Mouse (Mus musculus) liver, embryonic 14.5 days (tissue): ENCODE data around the gene Ifna1. TPM values are rescaled to one million over a fixed set of nuclear protein-coding genes. Genes with fewer than 3 reads are reported as not detected.

Experiments
- ATAC-seq: fragments of 200-750 bp; cut with Nextera tagmentation; 2 replicates; pipeline ENCODE4 v1.8.0; 2017; ENCODE audit warnings: moderate number of reproducible peaks, mild to moderate bottlenecking, moderate library complexity; ENCODE audit not compliant: insufficient read depth
- DNase-seq, 3 experiments: peaks; one replicate each; pipeline ENCODE4 v3.0.0-alpha.2; 2012 to 2013; ENCODE audit warnings: low read depth in 3 of 3, low spot score in 3 of 3
- H3K27ac ChIP-seq: fragments of 300-500 bp; sonication (generic); 2 replicates; pipeline ENCODE4 v1.5.1; 2014; ENCODE audit warnings: moderate library complexity, mild to moderate bottlenecking, control low read depth, inconsistent platforms
- H3K27me3 ChIP-seq: fragments of 300-500 bp; sonication (generic); 2 replicates; pipeline ENCODE4 v1.6.1; 2014; ENCODE audit warnings: mild to moderate bottlenecking, low read length, moderate library complexity; ENCODE audit not compliant: control insufficient read depth, insufficient read depth
- H3K36me3 ChIP-seq: fragments of 300-500 bp; sonication (generic); replicated peaks from 2 replicates; pipeline ENCODE4 v1.6.1; 2014; ENCODE audit warnings: low read depth; ENCODE audit not compliant: control insufficient read depth, insufficient read depth
- H3K4me1 ChIP-seq, 2 experiments: fragments of 200-500 bp in 1 of 2; fragments of 300-500 bp in 1 of 2; sonication (generic) in 1 of 2; replicated peaks; 2 replicates each; pipeline ENCODE4 v1.6.1; 2012 to 2014; ENCODE audit warnings: antibody characterized with exemption in 1 of 2, inconsistent platforms in 1 of 2, low read length in 1 of 2; ENCODE audit not compliant: control insufficient read depth in 2 of 2, insufficient read depth in 2 of 2
- H3K4me2 ChIP-seq: fragments of 300-500 bp; sonication (generic); 2 replicates; pipeline ENCODE4 v1.6.1; 2014; ENCODE audit warnings: low read depth, mild to moderate bottlenecking, control low read depth, moderate library complexity
- H3K4me3 ChIP-seq, 2 experiments: fragments of 200-500 bp in 1 of 2; fragments of 300-500 bp in 1 of 2; sonication (generic) in 1 of 2; 2 replicates each; pipeline ENCODE4 v1.5.1; 2012 to 2014; ENCODE audit warnings: low read depth in 2 of 2, low read length in 2 of 2, mild to moderate bottlenecking in 2 of 2, control low read depth in 1 of 2, inconsistent platforms in 1 of 2, moderate library complexity in 1 of 2; ENCODE audit not compliant: insufficient read depth in 1 of 2
- H3K9ac ChIP-seq: fragments of 300-500 bp; sonication (generic); replicated peaks from 2 replicates; pipeline ENCODE4 v1.6.1; 2014; ENCODE audit warnings: mild to moderate bottlenecking, control low read depth, moderate library complexity
- H3K9me3 ChIP-seq: fragments of 300-500 bp; sonication (generic); 2 replicates; pipeline ENCODE4 v1.6.1; 2016; ENCODE audit warnings: low read length, mixed read lengths; ENCODE audit not compliant: control insufficient read depth
- CTCF ChIP-seq: IDR thresholded peaks from 2 replicates; pipeline ENCODE4 v1.5.1; 2016; ENCODE audit warnings: antibody characterized with exemption, low read depth, control low read depth
- EP300 ChIP-seq: IDR thresholded peaks from 2 replicates; pipeline ENCODE4 v1.6.1; 2016; ENCODE audit warnings: antibody characterized with exemption, low read depth
- WGBS: fragments of 180-500 bp; shearing (Covaris S2); extraction: QIAGEN DNeasy Blood & Tissue Kit; methylation state at CpG from one replicate; pipeline ENCODE4 v1.1.7; 2014; ENCODE audit not compliant: insufficient replicate concordance; 5-methylcytosine and 5-hydroxymethylcytosine counted together
- polyA plus RNA-seq, 2 experiments: library from polyadenylated mRNA; depleted of rRNA in 1 of 2; stranded (reverse) in 1 of 2; unstranded in 1 of 2; fragments of >200 nt; fragmentation: Nextera tagmentation in 1 of 2; extraction: Ambion mirVana in 1 of 2; gene quantifications; 2 replicates each; pipeline versions ENCODE4 v1.2.1 to v1.2.3; 2012 to 2014

Ifna1 gene
- polyA plus RNA-seq, 2 experiments, result not detected

- Histone ChIP-seq H3K9me3 (no peaks in the 10 kb centered on the region), H3K36me3 (no peaks in the 10 kb centered on the region), H3K27ac (no peak overlapping the region), H3K27me3 (no peaks in the 10 kb centered on the region), H3K4me1 (peaks cover 15 to 21% of the 10 kb centered on the region in 2 experiments), H3K4me3 (no peak overlapping the region), H3K4me2 (no peak overlapping the region), H3K9ac (no peak overlapping the region)
- 0% methylated on average over 2 of the region's 2 CpGs for WGBS
- ATAC-seq (no peak), DNase-seq (peak in 2 of 3 experiments; percentile 35 to 38)
- TF ChIP-seq EP300 (no peak), CTCF (peak; percentile 67; the same call in 1 of the 2 replicates)
Observed at GRCm38 (mm10) chr4:88872691-88873090, 22.8 kb downstream of the Ifna1 start.

DNA sequence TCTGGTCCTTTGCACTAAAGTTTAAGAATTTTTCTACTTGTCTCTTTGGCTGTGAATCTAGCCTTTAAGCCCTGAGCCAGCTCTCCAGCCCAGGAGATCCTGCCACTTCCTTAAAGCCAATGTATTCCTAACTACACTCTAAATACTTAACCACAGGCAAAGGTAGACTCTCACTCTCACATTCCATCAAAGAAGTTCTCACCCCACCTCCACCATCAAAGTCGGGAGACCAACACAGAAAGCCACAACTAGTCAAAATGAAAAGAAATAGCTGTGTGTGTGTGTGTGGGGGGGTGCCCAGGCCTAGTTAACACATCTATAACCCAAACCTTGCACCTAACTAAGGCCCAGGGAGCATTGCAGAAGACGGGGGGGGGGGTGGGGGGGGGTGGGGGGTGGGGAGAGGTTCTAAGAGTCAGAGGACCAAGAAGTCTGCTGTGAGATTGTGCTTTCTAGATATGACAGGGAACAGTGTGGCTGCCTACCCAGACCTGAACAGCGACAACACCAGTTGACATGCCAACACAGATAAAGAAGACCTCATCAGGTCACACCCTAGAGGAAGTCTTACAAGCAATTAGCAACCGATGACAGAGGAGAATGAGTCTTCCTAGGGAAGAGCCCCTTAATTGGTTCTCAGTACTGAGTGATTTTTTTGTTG lies 25.7 kb downstream of the Ifna1 start:
- 10% methylated on average over 4 of the region's 4 CpGs for WGBS

DNA sequence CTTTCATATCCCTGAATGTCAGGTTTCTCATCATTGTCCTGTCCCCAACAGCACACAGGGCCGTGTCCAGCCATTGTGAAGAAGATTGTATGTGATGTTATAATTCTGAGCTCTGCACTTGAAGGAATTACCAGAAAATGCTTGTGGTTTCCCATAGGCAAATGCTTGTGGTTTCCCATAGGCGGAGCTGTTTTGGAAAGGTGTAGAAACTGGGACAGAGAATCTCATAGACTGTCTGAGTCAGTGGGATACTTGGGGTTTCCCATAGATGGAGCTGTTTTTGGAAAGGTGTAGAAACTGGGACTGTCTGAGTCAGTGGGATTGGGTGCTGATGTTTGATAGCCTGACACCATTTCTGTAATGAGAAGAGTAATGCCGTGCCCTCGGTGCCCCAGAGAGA lies 26.6 kb downstream of the Ifna1 start:
- H3K27me3 ChIP-seq, result no peaks in the 10 kb centered on the region
- no peak for ATAC-seq
- no peaks in the 10 kb centered on the region for H3K9me3 ChIP-seq
- no peak overlapping the region for H3K4me3 ChIP-seq
- no peak overlapping the region for H3K27ac ChIP-seq
- DNase-seq, result no peak
- 60% methylated on average over 4 of the region's 4 CpGs for WGBS
- TF ChIP-seq EP300 (no peak), CTCF (peak; percentile 19; the same call in 1 of the 2 replicates)
- no peak overlapping the region for H3K9ac ChIP-seq
- H3K4me2 ChIP-seq, result no peak overlapping the region
- no peaks in the 10 kb centered on the region for H3K36me3 ChIP-seq
- peaks cover 16 to 29% of the 10 kb centered on the region in 2 experiments for H3K4me1 ChIP-seq

More for the DNA sequence above, 25.7 kb downstream of the Ifna1 start:
- TF ChIP-seq CTCF, result no peak
- peak; percentile 26; the same call in 1 of the 2 replicates for TF ChIP-seq EP300
- no peak overlapping the region for H3K9ac ChIP-seq
- peak overlapping the region; percentile 43 for H3K4me2 ChIP-seq
- peaks cover 16 to 29% of the 10 kb centered on the region in 2 experiments for H3K4me1 ChIP-seq
- no peak overlapping the region for H3K27ac ChIP-seq
- no peaks in the 10 kb centered on the region for H3K9me3 ChIP-seq
- no peak overlapping the region for H3K4me3 ChIP-seq
- H3K36me3 ChIP-seq, result no peaks in the 10 kb centered on the region
- no peaks in the 10 kb centered on the region for H3K27me3 ChIP-seq
- DNase-seq (peak; percentile 55 to 59 (median 58)), ATAC-seq (peak; percentile 90)

DNA sequence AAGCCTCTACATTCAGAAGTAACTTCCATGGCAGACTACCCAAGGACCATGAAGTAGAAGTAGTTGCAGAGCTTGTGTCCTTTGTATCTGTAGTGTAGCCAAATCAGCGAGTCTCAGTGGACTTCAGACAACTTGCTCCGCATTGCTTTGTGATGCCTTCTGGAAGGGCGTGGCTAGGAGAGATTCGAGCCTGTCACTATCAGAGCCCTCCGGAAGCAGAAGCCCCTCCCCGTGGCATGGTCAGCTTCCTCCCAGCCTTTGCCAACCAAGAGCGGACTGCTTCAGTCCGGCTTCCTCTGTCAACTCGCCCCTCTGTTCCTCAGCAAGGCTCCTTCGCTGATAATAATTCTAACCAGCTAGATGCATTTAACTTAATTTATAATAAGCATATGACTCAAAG lies 28.4 kb downstream of the Ifna1 start:
- DNase-seq (peak; percentile 31 to 45 (median 35)), ATAC-seq (peak; percentile 52)
- no peak overlapping the region for H3K4me3 ChIP-seq
- no peak overlapping the region for H3K9ac ChIP-seq
- WGBS, result 6% methylated on average over 10 of the region's 10 CpGs
- peak overlapping the region; percentile 54 for H3K4me2 ChIP-seq
- H3K27me3 ChIP-seq, result no peaks in the 10 kb centered on the region
- TF ChIP-seq EP300 (no peak), CTCF (no peak)
- H3K9me3 ChIP-seq, result no peaks in the 10 kb centered on the region
- H3K27ac ChIP-seq, result no peak overlapping the region
- H3K4me1 ChIP-seq, result peaks cover 16 to 29% of the 10 kb centered on the region in 2 experiments
- no peaks in the 10 kb centered on the region for H3K36me3 ChIP-seq

GRCm38 (mm10) chr4:88878772-88879171 lies 28.9 kb downstream of the Ifna1 start:
- TF ChIP-seq EP300, result no peak
- Histone ChIP-seq H3K4me2 (peak overlapping the region; percentile 54), H3K9ac (no peak overlapping the region), H3K4me3 (no peak overlapping the region), H3K36me3 (no peaks in the 10 kb centered on the region), H3K27me3 (no peaks in the 10 kb centered on the region), H3K9me3 (no peaks in the 10 kb centered on the region), H3K27ac (no peak overlapping the region), H3K4me1 (peaks cover 16 to 29% of the 10 kb centered on the region in 2 experiments)
- WGBS, result 44% methylated on average over 4 of the region's 4 CpGs
- ATAC-seq (no peak), DNase-seq (no peak)
